Mouse (Mus musculus): ENCODE measurements at regions not wholly inside any gene's neighbourhood (a gene's known extent, or its start where the extent isn't known, plus 50 kb on each side); places are given as distances from the start of the nearest gene placed in this dataset.

DNA sequence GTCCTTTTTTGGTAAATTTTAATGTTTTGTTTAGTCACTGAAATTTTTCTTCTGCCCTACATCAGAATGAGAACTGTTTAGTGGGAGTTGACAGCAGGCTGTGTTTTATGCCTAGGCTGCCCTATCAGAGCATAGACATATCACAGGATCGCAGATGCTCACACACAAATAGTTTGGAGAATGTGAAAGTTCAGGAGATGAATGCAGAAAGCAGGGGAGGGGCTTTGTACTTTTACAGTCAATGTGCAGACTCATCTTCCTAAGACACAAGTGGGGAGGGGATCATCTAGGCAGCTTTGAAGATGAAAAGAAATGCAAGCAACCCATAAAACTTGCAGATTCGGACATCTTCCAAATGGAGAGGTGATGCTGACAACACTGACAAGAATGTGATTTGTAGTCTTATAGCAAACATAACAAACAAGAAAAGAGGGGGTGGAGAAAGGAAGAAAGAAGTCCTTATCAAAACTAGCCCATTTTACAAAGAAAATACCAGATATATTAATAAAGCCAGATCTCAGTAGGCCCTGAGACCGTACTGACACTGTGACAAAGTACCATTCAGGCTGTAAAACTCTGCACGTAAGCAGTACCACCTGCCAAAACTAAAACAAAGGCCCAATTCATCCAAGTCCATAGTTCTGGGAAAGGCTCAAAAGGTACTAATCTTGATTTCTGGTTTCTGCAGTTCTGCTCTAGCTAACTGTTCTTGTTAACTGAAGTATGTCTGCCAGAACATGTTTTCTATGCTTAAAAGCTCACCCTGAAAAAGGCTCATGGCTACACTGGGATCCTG is 157.4 kb downstream of the Moxd1 start:
- Histone ChIP-seq H3K9me3 (ENCODE audit: low read length) (no peaks in the 10 kb centered on the region), H3K36me3 (ENCODE audit: insufficient read depth, low read length) (no peaks in the 10 kb centered on the region), H3K27ac (ENCODE audit: low read length) (no peak overlapping the region), H3K4me2 (replicated peaks; ENCODE audit: low read depth, low read length) (no peak overlapping the region), H3K4me1 (ENCODE audit: insufficient read depth, low read depth, low read length) (peaks cover 3% of the 10 kb centered on the region; the same call in 1 of the 2 replicates), H3K27me3 (replicated peaks; ENCODE audit: insufficient read depth, low read length) (no peaks in the 10 kb centered on the region), H3K4me3 (ENCODE audit: low read depth, low read length) (no peak overlapping the region), H3K9ac (replicated peaks; ENCODE audit: low read depth) (no peak overlapping the region)
- ATAC-seq (no peak), DNase-seq (ENCODE audit: low spot score) (no peak)
- 61% methylated on average over 4 of the region's 4 CpGs for WGBS
- TF ChIP-seq CTCF (IDR thresholded peaks at IDR 0.05) (no peak), EP300 (IDR thresholded peaks at IDR 0.05) (no peak)

DNA sequence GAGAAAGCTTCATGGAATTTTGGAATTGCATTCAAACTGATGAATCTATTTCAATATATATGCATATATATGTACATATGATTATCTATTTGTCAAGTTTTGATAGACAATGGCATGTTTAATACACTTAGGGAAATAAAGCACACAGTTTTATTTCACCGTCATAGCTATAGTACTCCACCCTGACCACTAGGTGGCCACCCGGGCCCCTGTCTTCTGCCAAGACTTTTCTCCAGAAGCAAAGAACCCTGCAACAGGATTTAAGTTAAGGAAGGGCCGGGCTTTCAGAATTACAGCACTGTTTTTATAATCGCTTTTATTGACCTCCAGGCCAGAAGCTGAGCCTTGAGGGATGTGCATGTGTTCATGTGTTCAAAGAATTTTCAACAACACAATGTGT is 158.6 kb downstream of the Moxd1 start:
- Histone ChIP-seq H3K9me3 (ENCODE audit: low read length) (no peaks in the 10 kb centered on the region), H3K36me3 (ENCODE audit: insufficient read depth, low read length) (no peaks in the 10 kb centered on the region), H3K27ac (ENCODE audit: low read length) (no peak overlapping the region), H3K4me3 (ENCODE audit: low read depth, low read length) (no peak overlapping the region), H3K4me2 (replicated peaks; ENCODE audit: low read depth, low read length) (no peak overlapping the region), H3K4me1 (ENCODE audit: insufficient read depth, low read depth, low read length) (peaks cover 3% of the 10 kb centered on the region; the same call in 1 of the 2 replicates), H3K27me3 (replicated peaks; ENCODE audit: insufficient read depth, low read length) (no peaks in the 10 kb centered on the region), H3K9ac (replicated peaks; ENCODE audit: low read depth) (no peak overlapping the region)
- ATAC-seq (no peak), DNase-seq (ENCODE audit: low spot score) (peak; percentile 66)
- WGBS = 26% methylated on average over 4 of the region's 4 CpGs
- TF ChIP-seq CTCF (IDR thresholded peaks at IDR 0.05) (peak; percentile 73), EP300 (IDR thresholded peaks at IDR 0.05) (no peak)

DNA sequence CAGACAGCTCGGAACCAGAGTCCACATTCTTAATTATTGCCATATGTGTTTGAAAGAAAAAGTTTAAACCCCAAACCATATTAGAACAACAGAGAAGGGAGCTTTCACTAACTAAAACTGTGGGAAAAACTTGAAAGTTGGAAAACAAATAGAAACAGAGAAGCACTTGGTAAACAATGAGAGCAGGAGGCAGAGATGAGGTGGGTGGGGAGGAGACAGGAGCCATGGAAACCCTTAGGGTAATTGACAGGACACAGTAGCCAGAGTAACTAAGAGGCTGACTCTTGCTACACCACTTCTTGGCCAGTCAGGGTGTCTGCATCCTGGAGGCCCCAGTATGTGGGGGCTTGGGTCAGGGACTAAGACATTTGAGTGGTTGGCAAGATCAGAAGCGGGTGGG is 160.7 kb downstream of the Moxd1 start:
- no peak overlapping the region for H3K27ac ChIP-seq (ENCODE audit: low read length)
- H3K36me3 ChIP-seq (ENCODE audit: insufficient read depth, low read length) = no peaks in the 10 kb centered on the region
- H3K4me3 ChIP-seq (ENCODE audit: low read depth, low read length) = no peak overlapping the region
- 78% methylated on average over 2 of the region's 2 CpGs for WGBS
- no peaks in the 10 kb centered on the region for H3K9me3 ChIP-seq (ENCODE audit: low read length)
- no peak overlapping the region for H3K9ac ChIP-seq (replicated peaks; ENCODE audit: low read depth)
- H3K27me3 ChIP-seq (replicated peaks; ENCODE audit: insufficient read depth, low read length) = no peaks in the 10 kb centered on the region
- peaks cover 3% of the 10 kb centered on the region; the same call in 1 of the 2 replicates for H3K4me1 ChIP-seq (ENCODE audit: insufficient read depth, low read depth, low read length)
- H3K4me2 ChIP-seq (replicated peaks; ENCODE audit: low read depth, low read length) = no peak overlapping the region
- TF ChIP-seq EP300 (IDR thresholded peaks at IDR 0.05) = no peak
- no peak for TF ChIP-seq CTCF (IDR thresholded peaks at IDR 0.05)
- ATAC-seq (no peak), DNase-seq (ENCODE audit: low spot score) (no peak)

DNA sequence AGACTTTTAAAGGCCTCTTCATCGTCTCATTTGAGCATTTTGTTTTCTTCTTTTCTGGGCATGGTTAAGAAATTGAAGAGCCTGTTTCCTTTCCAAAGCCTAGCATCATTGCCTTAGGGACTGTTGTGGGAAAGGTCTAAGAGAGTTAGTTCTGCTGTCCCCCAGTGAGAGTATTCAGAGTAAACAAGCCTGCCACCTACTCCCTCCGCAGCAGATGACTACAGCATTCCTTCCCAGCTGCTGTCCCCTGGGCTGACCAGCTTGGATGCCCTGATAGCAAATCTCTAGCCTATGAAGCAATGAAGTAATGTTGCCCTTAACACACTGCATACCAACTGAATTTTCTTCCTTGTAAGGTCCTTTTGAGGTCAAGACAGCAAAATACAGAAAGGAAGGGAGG is 164.9 kb downstream of the Moxd1 start:
- 49% methylated on average over 2 of the region's 2 CpGs for WGBS
- no peak overlapping the region for H3K4me3 ChIP-seq (ENCODE audit: low read depth, low read length)
- TF ChIP-seq CTCF (IDR thresholded peaks at IDR 0.05) (no peak), EP300 (IDR thresholded peaks at IDR 0.05) (no peak)
- H3K9me3 ChIP-seq (ENCODE audit: low read length) = no peaks in the 10 kb centered on the region
- H3K27me3 ChIP-seq (replicated peaks; ENCODE audit: insufficient read depth, low read length) = no peaks in the 10 kb centered on the region
- no peak overlapping the region for H3K4me2 ChIP-seq (replicated peaks; ENCODE audit: low read depth, low read length)
- DNase-seq (ENCODE audit: low spot score) (no peak), ATAC-seq (0 out of 2 replicates have a peak, but pooled peaks have one; percentile 11)
- no peak overlapping the region for H3K9ac ChIP-seq (replicated peaks; ENCODE audit: low read depth)
- no peaks in the 10 kb centered on the region for H3K4me1 ChIP-seq (ENCODE audit: insufficient read depth, low read depth, low read length)
- H3K36me3 ChIP-seq (ENCODE audit: insufficient read depth, low read length) = no peaks in the 10 kb centered on the region
- H3K27ac ChIP-seq (ENCODE audit: low read length) = no peak overlapping the region

DNA sequence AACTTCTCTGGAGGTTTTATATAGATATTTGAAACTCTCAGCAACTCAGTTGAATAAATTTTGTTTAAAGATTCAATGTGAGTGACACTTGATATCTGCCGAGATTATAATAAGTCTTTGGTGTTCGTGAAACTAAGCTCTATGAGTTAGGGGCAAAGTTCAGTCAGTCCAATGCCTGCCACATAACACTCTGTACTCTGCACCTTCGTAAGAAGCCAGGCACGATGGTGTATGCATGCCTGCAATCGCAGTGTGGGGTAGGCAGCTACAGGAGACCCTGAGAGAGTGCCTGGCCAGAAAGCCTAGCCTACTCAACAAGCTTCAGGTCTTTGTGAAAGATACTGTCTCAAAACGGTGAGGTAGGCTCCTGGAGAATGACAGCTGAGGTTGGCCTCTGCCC is 167.7 kb downstream of the Moxd1 start:
- Histone ChIP-seq H3K4me2 (replicated peaks; ENCODE audit: low read depth, low read length) (no peak overlapping the region), H3K36me3 (ENCODE audit: insufficient read depth, low read length) (no peaks in the 10 kb centered on the region), H3K27ac (ENCODE audit: low read length) (no peak overlapping the region), H3K9me3 (ENCODE audit: low read length) (no peaks in the 10 kb centered on the region), H3K9ac (replicated peaks; ENCODE audit: low read depth) (no peak overlapping the region), H3K27me3 (replicated peaks; ENCODE audit: insufficient read depth, low read length) (no peaks in the 10 kb centered on the region), H3K4me3 (ENCODE audit: low read depth, low read length) (no peak overlapping the region), H3K4me1 (ENCODE audit: insufficient read depth, low read depth, low read length) (no peaks in the 10 kb centered on the region)
- ATAC-seq (no peak), DNase-seq (ENCODE audit: low spot score) (no peak)
- TF ChIP-seq CTCF (IDR thresholded peaks at IDR 0.05) (no peak), EP300 (IDR thresholded peaks at IDR 0.05) (no peak)
- WGBS = 65% methylated on average over 6 of the region's 6 CpGs

DNA sequence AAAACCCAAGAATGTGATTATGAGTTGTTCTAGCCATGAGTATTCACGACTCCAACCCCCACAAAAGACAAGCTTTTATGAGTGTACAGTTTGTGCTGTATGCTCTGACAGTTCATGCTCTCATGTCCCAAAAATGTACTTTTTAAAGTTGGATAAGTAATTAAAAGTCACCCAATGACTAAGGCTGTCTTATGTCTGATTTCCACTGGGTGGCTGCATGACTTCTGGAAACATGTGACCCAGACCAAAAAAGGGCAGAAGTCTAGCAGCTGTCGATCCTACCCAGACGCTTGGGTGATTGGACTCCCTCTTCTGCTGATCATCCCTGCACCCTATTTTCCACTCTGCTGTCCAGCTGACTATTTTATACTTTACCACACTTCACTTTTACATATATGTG is 168.7 kb downstream of the Moxd1 start:
- 51% methylated on average over 3 of the region's 3 CpGs for WGBS
- no peaks in the 10 kb centered on the region for H3K4me1 ChIP-seq (ENCODE audit: insufficient read depth, low read depth, low read length)
- no peaks in the 10 kb centered on the region for H3K9me3 ChIP-seq (ENCODE audit: low read length)
- no peak overlapping the region for H3K4me3 ChIP-seq (ENCODE audit: low read depth, low read length)
- no peak overlapping the region for H3K27ac ChIP-seq (ENCODE audit: low read length)
- H3K4me2 ChIP-seq (replicated peaks; ENCODE audit: low read depth, low read length) = no peak overlapping the region
- no peaks in the 10 kb centered on the region for H3K36me3 ChIP-seq (ENCODE audit: insufficient read depth, low read length)
- no peak for TF ChIP-seq EP300 (IDR thresholded peaks at IDR 0.05)
- peak; percentile 26; the same call in 1 of the 2 replicates for TF ChIP-seq CTCF (IDR thresholded peaks at IDR 0.05)
- no peaks in the 10 kb centered on the region for H3K27me3 ChIP-seq (replicated peaks; ENCODE audit: insufficient read depth, low read length)
- H3K9ac ChIP-seq (replicated peaks; ENCODE audit: low read depth) = no peak overlapping the region
- ATAC-seq = peak; percentile 80
- DNase-seq (ENCODE audit: low spot score) = peak; percentile 72
